Mouse (Mus musculus) granulocyte monocyte progenitor cell, adult 5-6 weeks (primary cell): ENCODE results near the gene Nr6a1. TPM values are rescaled to one million over a fixed set of nuclear protein-coding genes. Genes with fewer than 3 reads are reported as not detected.
A peak's percentile ranks its signal among the peaks of the same experiment; 100 is the strongest.

Source experiments
- ATAC-seq: replicated peaks from 2 replicates; pipeline ENCODE4 v1.8.0; 2016; ENCODE audit warnings: mild to moderate bottlenecking, moderate TSS enrichment, inconsistent platforms; ENCODE audit not compliant: poor library complexity, severe bottlenecking
- total RNA-seq, 2 experiments: library from RNA; stranded (forward) in 1 of 2; stranded (reverse) in 1 of 2; fragments of 200-712, 200-1000 nt in 1 of 2; fragments of >200 nt in 1 of 2; fragmentation: Nextera tagmentation in 1 of 2; gene quantifications; 2 replicates each; pipeline ENCODE4 v1.2.3; 2014 to 2017

Nr6a1 gene
- 0.11 TPM in 2 replicates for total RNA-seq (2014; fragmentation: Nextera tagmentation)
- total RNA-seq (2017), result 0.30 and 1.3 TPM in 2 replicates

DNA sequence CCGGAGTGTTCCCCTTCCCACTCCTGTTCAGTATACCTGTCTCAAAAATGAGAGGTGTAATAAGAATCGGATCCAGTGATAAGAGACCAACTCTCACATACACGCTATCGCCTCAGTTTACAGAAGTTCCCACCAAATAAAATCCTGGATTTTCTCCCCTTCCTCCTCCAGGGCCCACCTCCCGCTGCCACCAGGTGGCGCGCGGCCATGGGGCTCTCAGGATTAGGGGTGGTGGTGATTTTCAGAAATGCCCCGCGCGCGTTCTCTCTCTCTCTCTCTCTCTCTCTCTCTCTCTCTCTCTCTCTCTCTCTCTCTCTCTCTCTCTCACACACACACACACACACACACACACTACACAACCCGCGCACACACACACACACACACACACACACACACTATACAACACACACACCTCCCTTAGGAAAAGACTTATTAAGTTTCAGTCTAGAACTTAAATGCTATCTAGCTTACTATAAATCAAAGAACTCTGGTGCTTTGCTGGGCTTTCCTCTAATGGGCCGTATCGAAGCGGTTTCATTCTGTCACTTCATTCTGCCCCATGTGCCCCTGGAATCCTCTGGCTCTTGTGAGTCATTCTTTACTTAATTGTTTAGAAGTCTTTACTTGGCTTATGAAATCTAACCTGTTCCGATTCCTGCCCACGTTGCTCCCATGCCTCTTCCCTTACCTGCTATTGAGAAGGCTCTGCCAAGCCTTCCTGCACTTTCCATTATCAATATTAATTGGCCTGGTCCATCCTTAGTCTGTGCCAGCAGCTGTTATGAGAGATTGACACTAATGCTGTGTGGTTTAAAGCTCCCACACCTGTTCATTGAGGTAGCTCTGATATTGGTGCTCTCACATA is at the start of gene Nr6a1:
Gene Nr6a1 (minus strand): TSS at position 574 of the 865 bp plus-strand sequence.
- ATAC-seq, result peak; percentile 43

GRCm38 (mm10) chr2:38975941-38976805 is 48.7 kb upstream of the Nr6a1 start:
- ATAC-seq, result no peak

GRCm38 (mm10) chr2:38975181-38975580 is 47.7 kb upstream of the Nr6a1 start:
- ATAC-seq, result no peak

GRCm38 (mm10) chr2:38974171-38974570 is 46.7 kb upstream of the Nr6a1 start:
- ATAC-seq, result peak; percentile 44; the same call in 1 of the 2 replicates

- ATAC-seq, result no peak
Measured at GRCm38 (mm10) chr2:38973701-38974100, 46.2 kb upstream of the Nr6a1 start.

DNA sequence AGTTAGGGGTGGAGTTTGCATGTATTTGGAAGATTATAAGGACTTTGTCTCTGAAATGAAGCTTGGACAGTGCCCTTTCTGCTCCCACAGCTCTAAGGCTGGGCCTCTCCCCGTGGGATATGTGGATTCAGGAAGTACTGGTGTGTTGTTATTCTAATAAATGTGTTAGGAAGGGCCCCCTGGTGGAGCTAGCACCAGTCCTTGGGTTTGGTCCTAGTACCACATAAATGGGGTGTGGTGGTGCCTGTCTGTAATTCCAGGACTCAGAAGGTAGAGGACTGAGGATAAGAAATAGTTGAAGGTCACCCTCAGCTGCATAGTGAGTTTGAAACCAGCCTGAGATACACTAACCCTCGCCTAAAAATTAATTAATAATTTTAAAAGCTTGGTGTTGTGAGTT is 45.7 kb upstream of the Nr6a1 start:
- no peak; the same call in 1 of the 2 replicates for ATAC-seq

DNA sequence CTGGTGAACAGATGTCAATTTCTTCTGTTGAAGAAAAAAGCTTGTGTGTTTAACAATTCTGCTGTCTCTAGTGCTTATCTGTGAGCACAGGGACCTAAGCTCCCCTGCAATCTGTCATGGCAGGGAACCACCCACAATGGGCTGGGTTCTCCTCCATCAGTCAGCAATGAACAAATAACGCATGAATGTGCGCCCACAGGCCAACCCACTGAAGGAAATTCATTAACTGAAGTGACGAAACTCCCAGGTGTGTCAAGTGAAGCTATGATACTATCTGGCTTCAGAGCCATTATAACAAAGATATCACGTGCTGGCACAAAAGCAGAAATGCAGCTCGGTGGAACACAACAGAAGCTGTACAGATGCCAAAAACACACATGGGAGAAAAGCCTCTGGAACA is 42.6 kb upstream of the Nr6a1 start:
- no peak for ATAC-seq

- no peak for ATAC-seq
Measured at GRCm38 (mm10) chr2:38969650-38970049, 42.2 kb upstream of the Nr6a1 start.

DNA sequence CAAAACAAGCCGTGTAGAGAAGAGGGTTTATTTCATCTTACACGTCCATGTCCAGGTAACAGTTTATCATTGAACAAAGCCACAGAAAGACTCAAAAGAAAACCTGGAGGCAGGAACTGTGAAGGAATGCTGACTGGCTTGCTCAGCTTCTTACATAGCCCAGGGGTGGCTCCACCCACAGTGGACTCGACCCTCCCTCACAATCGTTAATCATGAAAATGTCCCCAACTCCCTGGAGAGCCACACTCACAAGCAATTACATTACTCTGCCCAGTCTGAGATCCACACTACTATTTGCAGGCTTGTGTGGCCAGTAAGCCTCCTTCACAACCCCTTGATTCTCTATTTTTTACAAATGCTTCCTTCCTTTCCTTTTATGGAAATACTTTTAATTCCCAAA is 36.7 kb upstream of the Nr6a1 start:
- ATAC-seq, result no peak

DNA sequence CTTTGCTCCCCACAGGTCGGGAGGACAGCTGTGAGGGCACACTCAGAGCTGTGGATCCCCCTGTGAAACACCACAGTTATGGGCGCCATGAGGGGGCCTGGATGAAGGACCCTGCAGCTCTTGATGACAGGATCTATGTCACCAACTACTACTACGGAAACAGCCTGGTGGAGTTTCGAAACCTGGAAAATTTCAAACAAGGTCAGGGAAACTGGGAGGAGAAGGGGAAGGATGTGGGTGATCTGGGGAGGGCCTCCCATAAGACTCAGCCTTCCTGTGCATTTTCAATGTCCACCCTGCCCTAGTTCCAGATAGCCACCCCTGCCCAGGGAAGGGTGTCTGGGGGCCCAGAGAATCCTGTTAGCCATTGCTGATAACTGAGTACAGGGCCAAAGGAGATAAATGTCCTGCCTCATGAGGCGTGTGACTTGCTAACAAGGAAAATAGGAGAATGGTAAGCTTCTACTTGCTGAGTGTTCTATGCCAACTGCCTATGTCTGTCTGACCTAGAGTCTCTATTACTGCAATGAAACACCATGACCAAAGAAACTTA is 30.3 kb upstream of the Nr6a1 start:
- ATAC-seq, result peak; percentile 45

GRCm38 (mm10) chr2:38956062-38956461 is 28.6 kb upstream of the Nr6a1 start:
- ATAC-seq, result no peak; the same call in 1 of the 2 replicates

DNA sequence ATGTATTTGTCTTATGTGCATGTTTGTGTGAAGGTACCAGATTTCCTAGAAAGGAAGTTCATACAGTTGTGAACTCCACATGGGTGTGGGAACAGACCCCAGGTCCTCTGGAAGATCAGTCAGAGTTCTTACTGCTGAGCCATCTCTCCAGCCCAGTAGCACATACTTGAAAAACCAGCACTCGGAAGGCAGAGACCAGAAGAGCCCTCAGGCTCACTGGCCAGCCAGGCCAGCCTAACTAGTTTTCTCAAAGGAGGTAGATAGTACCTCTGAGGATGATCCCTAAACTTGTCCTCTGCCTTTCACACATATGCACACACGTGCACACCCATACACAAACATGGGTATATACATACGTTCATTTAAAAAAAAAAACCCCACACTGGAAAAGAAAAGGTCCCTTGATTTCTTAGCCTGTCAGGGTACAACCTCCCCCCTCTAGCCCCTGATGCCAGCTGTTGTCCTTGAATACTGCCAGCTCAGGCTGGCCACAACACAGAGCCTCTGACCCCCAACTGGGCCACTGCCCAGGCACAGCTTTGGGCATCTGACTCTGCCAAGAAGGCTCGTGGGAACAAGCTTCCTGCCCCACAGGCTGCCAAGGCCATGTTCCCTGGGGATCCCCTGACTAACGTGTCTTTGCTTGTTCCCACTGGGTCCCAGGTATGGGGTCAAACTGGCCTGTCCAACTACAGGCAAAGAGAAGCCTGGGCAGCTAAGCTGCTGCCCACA is 25.8 kb upstream of the Nr6a1 start:
- no peak for ATAC-seq

DNA sequence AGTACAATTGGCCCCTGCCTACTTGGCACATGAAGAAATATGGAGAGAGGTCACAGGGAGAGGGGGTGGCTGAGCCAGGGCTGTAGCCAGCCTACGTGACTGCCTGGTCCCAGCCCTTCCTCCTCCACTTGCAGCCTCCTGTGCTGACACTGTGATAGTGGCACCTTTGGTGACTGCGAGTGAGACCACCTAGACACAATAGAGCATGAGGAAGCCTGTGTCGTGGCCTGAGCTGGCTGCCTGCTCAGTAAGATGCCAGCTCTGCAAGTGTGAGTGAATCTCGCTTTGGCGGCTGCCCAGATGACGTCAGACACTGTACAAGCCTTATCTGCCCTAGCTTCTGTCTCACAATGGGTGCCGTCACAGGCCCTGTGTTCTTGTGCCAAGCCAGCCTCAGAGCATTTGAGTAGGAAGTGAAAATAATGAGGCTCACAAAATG is 22.8 kb upstream of the Nr6a1 start:
- peak; percentile 63 for ATAC-seq

DNA sequence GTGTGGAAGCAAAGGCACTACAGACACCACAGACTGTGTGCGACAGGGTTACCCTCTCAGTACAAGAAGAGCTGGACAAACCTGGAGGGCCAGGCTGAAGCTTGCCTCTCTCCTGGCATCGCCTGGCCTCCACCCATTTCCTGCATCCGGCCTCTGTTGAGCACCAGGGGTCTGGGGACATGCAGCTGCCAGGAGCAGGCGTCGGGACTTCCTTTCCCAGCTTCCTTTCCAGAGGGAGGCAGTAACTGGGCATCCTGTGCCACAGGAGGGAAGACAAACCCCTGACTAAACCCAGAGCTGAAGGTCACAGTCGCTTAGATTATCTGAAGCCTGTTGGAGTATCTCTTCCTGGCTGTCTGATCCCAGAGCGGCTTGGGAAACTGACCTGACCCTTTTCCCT is 20.1 kb upstream of the Nr6a1 start:
- ATAC-seq, result 0 out of 2 replicates have a peak, but pooled peaks have one; percentile 15

- peak; percentile 59 for ATAC-seq
Measured at GRCm38 (mm10) chr2:38944460-38945161, 17.1 kb upstream of the Nr6a1 start.

GRCm38 (mm10) chr2:38943977-38944376 is 16.5 kb upstream of the Nr6a1 start:
- no peak for ATAC-seq

- ATAC-seq, result no peak
Measured at GRCm38 (mm10) chr2:38943161-38943560, 15.7 kb upstream of the Nr6a1 start.

DNA sequence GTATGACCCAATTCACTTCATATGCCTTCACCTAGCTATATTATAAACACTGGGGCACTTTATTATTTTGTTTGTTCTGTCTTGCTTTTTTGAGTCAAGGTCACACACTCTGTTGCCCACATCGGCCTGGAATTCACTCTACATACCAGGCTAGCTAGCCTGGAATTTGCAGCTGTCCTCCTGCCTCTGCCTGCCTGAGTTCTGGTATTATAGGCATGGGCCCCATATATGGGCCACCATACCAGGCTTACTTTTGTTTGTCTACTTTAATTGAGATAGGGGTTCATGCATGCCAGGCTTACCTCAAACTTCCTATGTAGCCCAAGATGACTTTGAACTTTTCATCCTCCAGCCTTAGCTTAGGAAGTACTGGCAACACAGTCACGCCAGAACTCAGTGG is 14.4 kb upstream of the Nr6a1 start:
- no peak for ATAC-seq

GRCm38 (mm10) chr2:38941426-38941825 is 13.9 kb upstream of the Nr6a1 start:
- no peak for ATAC-seq
